Mouse (Mus musculus) G1E (cell line): ENCODE measurements around the gene Pofut2. TPM values are rescaled to one million over a fixed set of nuclear protein-coding genes. Genes with fewer than 3 reads are reported as not detected.

ENCODE experiments used
- ATAC-seq: 2 replicates; pipeline ENCODE4 v1.8.0; 2016; ENCODE audit warnings: mild to moderate bottlenecking; ENCODE audit not compliant: insufficient number of reproducible peaks, poor library complexity, low FRiP score, severe bottlenecking; ENCODE audit errors: extremely low read depth
- DNase-seq: peaks from one replicate; pipeline ENCODE4 v3.0.0; 2012; ENCODE audit warnings: low spot score
- H3K27me3 ChIP-seq: 2 replicates; pipeline ENCODE4 v1.6.1; 2012; ENCODE audit warnings: mild to moderate bottlenecking, low read length, inconsistent platforms; ENCODE audit not compliant: insufficient read depth
- H3K36me3 ChIP-seq: replicated peaks from 2 replicates; pipeline ENCODE3; 2012; ENCODE audit warnings: mild to moderate bottlenecking, inconsistent platforms
- H3K4me1 ChIP-seq: 2 replicates; pipeline ENCODE4 v1.6.1; 2012; ENCODE audit warnings: low read depth, low read length, inconsistent platforms, mixed read lengths; ENCODE audit not compliant: insufficient read depth
- H3K4me3 ChIP-seq: 2 replicates; pipeline ENCODE4 v1.5.1; 2012; ENCODE audit warnings: low read depth, mild to moderate bottlenecking, inconsistent platforms, low read length, moderate library complexity, mixed read lengths
- H3K9me3 ChIP-seq: replicated peaks from 2 replicates; pipeline ENCODE4 v1.6.1; 2012; ENCODE audit warnings: inconsistent platforms
- CTCF ChIP-seq: IDR thresholded peaks from 2 replicates; pipeline ENCODE4 v1.5.1; 2012; ENCODE audit warnings: low read depth, low read length, inconsistent platforms, mixed read lengths
- GATA1 ChIP-seq: IDR thresholded peaks from 2 replicates; pipeline ENCODE4 v1.6.1; 2012; ENCODE audit warnings: borderline replicate concordance, low read length, inconsistent platforms, mixed read lengths
- GATA2 ChIP-seq: IDR thresholded peaks from 2 replicates; pipeline ENCODE4 v1.6.1; 2012; ENCODE audit warnings: low read depth, low read length, inconsistent platforms, borderline replicate concordance
- POLR2AphosphoS5 ChIP-seq: IDR thresholded peaks from 2 replicates; pipeline ENCODE4 v1.6.1; 2012; ENCODE audit warnings: low read depth, low read length, inconsistent platforms; ENCODE audit not compliant: insufficient replicate concordance
- TAL1 ChIP-seq: conservative IDR thresholded peaks from 2 replicates; pipeline ENCODE4 v1.6.1; 2012; ENCODE audit warnings: low read depth, low read length, inconsistent platforms, mixed read lengths
- polyA plus RNA-seq: library from polyadenylated mRNA; stranded (reverse); fragments of >175 nt; gene quantifications from 2 replicates; pipeline ENCODE4 v1.2.3, GENCODE M21; 2012
- total RNA-seq, 2 experiments: library from RNA; stranded (forward) in 1 of 2; stranded (reverse) in 1 of 2; fragments of 200-1000 nt in 1 of 2; fragments of >200 nt in 1 of 2; fragmentation: Nextera tagmentation in 1 of 2; gene quantifications; 2 replicates each; pipeline ENCODE4 v1.2.3; 2014 to 2017

Pofut2 gene
- total RNA-seq (2014; fragmentation: Nextera tagmentation) (26.6 and 31.3 TPM in 2 replicates), total RNA-seq (2017) (17.6 and 23.7 TPM in 2 replicates), polyA plus RNA-seq (51.5 and 55.7 TPM in 2 replicates)

DNA sequence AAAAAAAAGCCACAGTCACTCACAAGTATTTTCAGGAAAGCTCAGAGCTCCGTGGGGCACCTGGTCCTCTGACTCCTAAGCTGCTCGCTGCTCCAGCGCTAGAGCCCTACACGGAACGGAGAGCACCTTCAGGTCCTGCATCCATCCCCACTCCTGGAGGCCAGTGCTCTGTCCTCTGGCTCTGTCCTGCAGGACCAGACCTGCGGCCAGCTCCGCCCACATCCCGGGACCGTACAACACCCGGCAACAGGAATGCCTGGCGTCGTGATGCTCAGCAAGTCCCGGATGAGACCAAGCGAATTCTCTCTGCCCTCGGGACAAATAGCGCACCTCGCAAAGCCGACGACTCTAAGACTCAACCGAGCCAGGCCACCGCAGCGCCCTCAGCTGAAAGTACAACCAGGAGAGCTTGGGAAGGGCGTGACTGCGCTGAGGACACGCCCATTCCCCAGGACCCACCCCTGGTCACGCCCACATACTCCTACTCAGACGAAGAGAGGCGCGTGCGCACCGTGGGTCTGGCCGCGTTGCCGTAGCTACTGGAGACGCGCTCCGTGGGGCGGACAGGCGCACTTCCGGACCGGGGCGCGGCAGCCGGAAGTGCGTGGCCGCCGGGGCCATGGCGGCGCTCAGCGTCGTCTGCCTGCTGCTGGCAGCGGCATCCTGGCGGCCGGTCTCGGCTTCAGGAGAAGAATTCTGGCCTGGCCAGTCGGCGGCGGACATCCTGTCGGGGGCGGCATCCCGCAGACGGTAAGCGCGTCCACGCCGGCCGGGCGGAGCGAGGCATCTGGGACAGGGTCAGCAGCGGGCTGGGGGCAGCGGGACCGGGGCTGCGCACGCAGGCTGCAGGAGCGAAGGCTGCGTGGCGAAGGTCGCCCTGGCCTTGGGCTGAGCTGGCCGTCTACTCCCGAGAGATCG lies at the start of gene Pofut2:
Gene Pofut2, plus strand, starts transcription at position 515 of the 918 bp plus-strand sequence.
- Histone ChIP-seq H3K9me3 (no peaks in the 10 kb centered on the region), H3K36me3 (peaks cover 38% of the 10 kb centered on the region), H3K27me3 (peaks cover 18% of the 10 kb centered on the region), H3K4me1 (peaks cover 29% of the 10 kb centered on the region), H3K4me3 (peak within 1 kb of the TSS; percentile 99)
- TF ChIP-seq GATA1 (no peak), POLR2AphosphoS5 (no peak), TAL1 (no peak), CTCF (no peak), GATA2 (no peak)
- ATAC-seq (peak; percentile 98), DNase-seq (peak; percentile 100)

- peaks cover 80% of the 10 kb centered on the region for H3K4me1 ChIP-seq
These were observed 49.8 kb upstream of the Pofut2 start for GRCm38 (mm10) chr10:77209261-77209660.

DNA sequence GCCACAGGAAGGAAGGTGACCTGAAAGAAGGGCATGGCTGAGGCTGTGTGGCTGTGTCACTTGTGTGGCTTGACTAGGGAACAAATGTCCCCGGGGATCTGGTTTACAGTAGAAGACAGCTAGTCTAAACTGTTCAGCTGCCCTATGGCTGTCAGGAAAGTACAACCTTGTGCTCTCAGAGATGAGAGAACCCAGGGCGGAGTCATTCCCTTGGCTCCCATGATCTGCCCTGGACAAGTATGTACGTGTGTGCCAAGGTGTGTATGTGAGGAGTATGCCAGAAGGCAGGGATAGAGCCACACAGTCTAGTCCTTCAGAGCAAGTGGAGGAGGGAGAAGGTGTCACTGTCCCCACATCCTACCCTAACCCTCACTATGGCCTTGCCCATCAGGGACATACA lies 48.4 kb upstream of the Pofut2 start:
- Histone ChIP-seq H3K9me3 (0 out of 2 replicates have a peak, but pooled peaks cover 4% of the 10 kb centered on the region), H3K27me3 (no peaks in the 10 kb centered on the region; the same call in 1 of the 2 replicates), H3K36me3 (no peaks in the 10 kb centered on the region), H3K4me1 (peaks cover 86% of the 10 kb centered on the region), H3K4me3 (peak overlapping the region; percentile 36; the same call in 1 of the 2 replicates)
- DNase-seq (no peak), ATAC-seq (no peak)
- no peak for TF ChIP-seq GATA1
- TF ChIP-seq CTCF = no peak
- no peak for TF ChIP-seq POLR2AphosphoS5
- no peak for TF ChIP-seq GATA2
- TF ChIP-seq TAL1 = no peak

More at GRCm38 (mm10) chr10:77209261-77209660, 49.8 kb upstream of the Pofut2 start:
- Histone ChIP-seq H3K27me3 (no peaks in the 10 kb centered on the region; the same call in 1 of the 2 replicates), H3K36me3 (no peaks in the 10 kb centered on the region), H3K9me3 (0 out of 2 replicates have a peak, but pooled peaks cover 4% of the 10 kb centered on the region), H3K4me3 (no peak overlapping the region)
- DNase-seq (no peak), ATAC-seq (no peak)
- TF ChIP-seq TAL1 (no peak), GATA1 (no peak), CTCF (no peak), GATA2 (no peak), POLR2AphosphoS5 (no peak)

DNA sequence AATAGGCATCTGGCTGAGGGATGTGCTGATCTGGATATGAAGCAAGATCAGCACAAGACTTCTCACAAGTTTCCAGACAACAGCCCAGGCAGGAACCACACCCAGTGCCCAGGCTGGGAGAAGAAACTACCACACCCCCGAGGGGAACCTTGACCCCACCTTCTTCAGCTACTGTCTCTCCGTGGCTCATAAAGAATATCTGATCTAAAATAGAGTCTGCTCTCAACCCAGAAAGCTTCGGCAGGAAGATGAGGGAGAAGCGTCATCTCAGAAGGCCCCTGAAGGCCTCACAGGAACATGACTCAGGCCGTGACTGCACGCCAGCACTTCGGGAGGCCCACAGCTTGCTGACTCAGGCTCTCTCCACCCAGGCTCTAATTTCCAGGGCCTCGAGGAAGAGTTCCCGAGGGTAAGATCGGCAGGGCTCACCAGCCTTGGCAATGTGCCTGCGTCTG lies 47.9 kb upstream of the Pofut2 start:
- Histone ChIP-seq H3K9me3 (0 out of 2 replicates have a peak, but pooled peaks cover 4% of the 10 kb centered on the region), H3K27me3 (no peaks in the 10 kb centered on the region; the same call in 1 of the 2 replicates), H3K4me1 (peaks cover 86% of the 10 kb centered on the region), H3K4me3 (peak overlapping the region; percentile 58; the same call in 1 of the 2 replicates), H3K36me3 (no peaks in the 10 kb centered on the region)
- TF ChIP-seq POLR2AphosphoS5 (no peak), CTCF (no peak), GATA2 (no peak), GATA1 (no peak), TAL1 (no peak)
- peak; percentile 80 for ATAC-seq
- DNase-seq = peak; percentile 71

DNA sequence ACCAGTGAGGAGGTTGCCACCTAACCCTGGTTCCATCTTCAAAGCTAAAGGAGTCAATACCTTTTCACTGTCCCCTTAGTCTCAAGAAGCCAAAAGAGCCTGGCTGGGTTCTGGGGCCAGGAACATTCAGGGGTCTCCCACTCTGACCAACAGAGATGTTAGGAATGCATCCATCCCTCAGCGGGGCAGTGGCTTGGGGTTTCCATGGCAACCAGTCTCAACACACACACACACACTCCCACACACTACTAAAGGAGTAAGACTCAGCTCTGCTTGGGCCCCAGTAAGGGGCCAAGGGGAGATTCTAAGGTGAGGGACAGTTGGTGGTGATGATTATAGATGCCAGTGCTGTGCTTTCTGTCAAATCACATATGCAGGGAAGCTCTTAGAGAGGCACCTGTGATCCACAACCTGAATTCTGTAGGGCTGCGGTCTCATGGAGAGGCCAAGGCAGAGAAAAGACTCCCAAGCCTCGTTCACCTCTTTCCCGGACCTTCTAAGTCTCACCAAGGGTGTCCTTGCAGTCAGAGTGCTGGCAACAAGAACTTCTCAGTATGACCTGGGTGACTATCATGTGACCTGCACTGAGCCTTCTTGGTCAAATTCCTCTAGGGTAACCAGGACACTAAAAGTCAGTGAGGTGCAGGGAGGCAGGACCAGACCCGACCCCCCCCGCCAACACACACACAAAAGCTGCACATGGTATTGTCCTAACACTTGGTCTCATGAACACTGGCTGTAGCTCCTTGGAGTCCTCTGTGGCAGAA lies 46.5 kb upstream of the Pofut2 start:
- DNase-seq = no peak
- Histone ChIP-seq H3K4me3 (no peak overlapping the region; the same call in 1 of the 2 replicates), H3K9me3 (0 out of 2 replicates have a peak, but pooled peaks cover 4% of the 10 kb centered on the region), H3K36me3 (no peaks in the 10 kb centered on the region), H3K4me1 (peaks cover 86% of the 10 kb centered on the region), H3K27me3 (no peaks in the 10 kb centered on the region; the same call in 1 of the 2 replicates)
- TF ChIP-seq POLR2AphosphoS5 (no peak), GATA1 (no peak), GATA2 (no peak), CTCF (no peak), TAL1 (no peak)
- no peak for ATAC-seq

DNA sequence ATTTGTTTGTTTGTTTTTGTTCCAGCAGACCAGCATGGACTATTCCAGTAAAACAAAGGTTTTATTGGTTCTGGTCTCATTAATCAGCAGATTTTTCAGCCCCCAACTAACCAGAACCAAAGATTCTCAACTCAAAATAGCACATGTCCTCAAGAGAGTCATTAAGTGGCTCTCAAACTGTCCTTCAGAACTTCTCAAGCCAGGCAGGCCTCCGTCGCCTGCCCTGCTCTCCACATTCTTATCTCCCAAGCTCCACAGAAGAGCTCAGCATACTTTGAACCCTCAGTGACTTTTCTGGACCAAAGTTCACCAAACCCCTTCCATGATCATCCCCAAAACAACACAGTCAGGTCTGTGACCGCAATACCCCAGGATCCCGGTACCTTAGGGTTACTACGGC lies 45.5 kb upstream of the Pofut2 start:
- Histone ChIP-seq H3K27me3 (no peaks in the 10 kb centered on the region; the same call in 1 of the 2 replicates), H3K9me3 (0 out of 2 replicates have a peak, but pooled peaks cover 4% of the 10 kb centered on the region), H3K4me1 (peaks cover 95% of the 10 kb centered on the region), H3K36me3 (no peaks in the 10 kb centered on the region), H3K4me3 (no peak overlapping the region)
- ATAC-seq (no peak), DNase-seq (no peak)
- no peak for TF ChIP-seq GATA2
- TF ChIP-seq POLR2AphosphoS5 = no peak
- TF ChIP-seq TAL1 = no peak
- no peak for TF ChIP-seq CTCF
- no peak for TF ChIP-seq GATA1
